Mouse (Mus musculus): ENCODE measurements around the gene Runx3. TPM values are rescaled to one million over a fixed set of nuclear protein-coding genes. Genes with fewer than 3 reads are reported as not detected.

The Runx3 gene
- polyA plus RNA-seq, 1 experiment, result not detected

DNA sequence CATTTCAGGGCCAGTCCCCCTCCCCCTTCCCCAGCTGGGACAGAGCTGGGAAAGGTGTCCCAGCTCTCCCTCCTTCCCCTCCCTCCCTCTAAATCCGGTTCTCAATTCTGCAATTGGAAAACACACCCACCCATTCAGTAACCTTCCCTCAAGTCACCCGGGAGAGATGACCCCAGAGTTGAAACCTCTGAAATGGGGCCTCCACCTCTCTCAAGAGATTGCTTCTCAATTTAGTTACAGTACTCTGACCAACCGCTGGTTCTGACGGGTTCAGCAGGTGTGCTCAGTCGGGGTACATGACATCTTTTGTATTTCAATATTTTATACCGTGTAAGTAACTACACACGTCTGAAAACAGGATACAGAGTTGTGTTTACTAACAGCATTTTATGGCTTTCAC lies 28.2 kb downstream of the Runx3 start:
- DNase-seq (ENCODE audit: extremely low spot score in 1 of 2, low spot score in 1 of 2), result no peak

DNA sequence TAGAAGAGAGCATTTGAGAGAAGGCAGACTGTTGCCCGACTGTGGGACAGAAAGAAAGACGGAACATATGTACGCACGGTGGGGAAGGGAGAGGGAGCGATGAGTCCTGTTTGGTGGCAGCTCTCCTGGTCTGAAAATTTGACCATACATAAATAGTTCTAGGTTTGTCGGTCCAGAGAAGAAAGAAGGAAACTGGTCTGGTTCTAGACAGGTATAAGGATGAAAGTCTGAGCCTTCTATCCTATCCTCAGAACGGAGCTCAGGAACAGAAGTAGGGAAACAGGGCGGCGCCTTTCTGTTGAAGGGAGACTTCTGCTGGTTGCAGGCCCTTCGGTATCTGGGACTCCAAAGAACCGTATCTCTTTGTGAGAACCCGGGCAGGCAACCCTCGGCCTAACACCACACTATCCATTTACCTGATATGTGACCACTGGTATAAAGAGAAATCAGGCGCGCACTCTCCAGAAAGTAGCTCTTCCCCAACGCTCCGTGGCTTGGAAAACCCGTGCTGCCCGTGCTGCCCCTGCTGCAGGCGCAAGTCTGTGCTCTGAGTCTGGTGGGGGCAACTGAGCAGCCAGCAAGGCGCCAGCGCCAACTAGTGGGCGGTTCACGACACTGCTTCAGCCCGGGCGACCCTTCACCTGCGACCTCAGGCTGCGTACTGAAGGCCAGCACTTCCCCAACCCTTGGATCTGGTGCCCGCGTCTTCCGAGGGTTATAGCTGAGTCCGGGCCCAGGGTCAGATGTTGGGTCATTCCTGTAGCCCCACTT lies 29.8 kb downstream of the Runx3 start:
- peak; percentile 5 to 47 for DNase-seq (ENCODE audit: extremely low spot score in 1 of 2, low spot score in 1 of 2)

- DNase-seq (ENCODE audit: extremely low spot score in 1 of 2, low spot score in 1 of 2), result no peak
Observed at GRCm38 (mm10) chr4:135151111-135151987, 30.9 kb downstream of the Runx3 start.

DNA sequence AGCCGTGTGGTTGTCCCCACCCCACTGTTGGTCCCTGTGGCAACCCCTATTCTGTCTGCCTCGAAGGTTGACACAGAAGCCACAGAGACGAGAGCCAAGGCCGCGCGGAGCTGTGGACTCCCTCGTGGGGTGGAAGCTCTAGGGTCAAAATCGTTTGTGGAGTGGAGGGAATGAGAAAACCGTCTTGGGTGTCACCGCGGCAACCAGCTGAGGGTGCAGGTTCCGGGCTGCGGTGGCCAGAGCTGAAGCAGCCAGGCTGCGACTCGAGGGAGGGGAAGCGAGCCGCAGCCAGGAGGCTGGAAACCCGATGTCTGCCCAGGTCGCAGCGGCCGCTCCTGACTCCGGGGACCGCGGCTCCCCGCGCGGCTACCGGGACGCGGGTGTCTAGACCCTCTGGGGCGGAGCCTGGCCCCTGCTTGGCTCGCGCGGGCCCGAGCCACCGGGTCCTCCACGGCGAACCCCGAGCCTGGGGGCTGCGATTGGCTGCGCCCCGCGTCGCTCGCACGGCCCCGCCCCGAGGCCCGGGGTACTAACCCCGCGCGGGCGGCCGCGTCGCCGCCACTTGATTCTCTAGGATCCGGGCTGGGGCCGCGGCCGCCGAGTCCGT lies 31.6 kb downstream of the Runx3 start:
- DNase-seq (ENCODE audit: extremely low spot score in 1 of 2, low spot score in 1 of 2), result no peak

GRCm38 (mm10) chr4:135152834-135153259 lies 32.4 kb downstream of the Runx3 start:
- no peak for DNase-seq (ENCODE audit: extremely low spot score in 1 of 2, low spot score in 1 of 2)

GRCm38 (mm10) chr4:135153260-135154088 lies 33.0 kb downstream of the Runx3 start:
- DNase-seq (ENCODE audit: extremely low spot score in 1 of 2, low spot score in 1 of 2), result no peak

GRCm38 (mm10) chr4:135154089-135154949 lies 33.9 kb downstream of the Runx3 start:
- no peak for DNase-seq (ENCODE audit: extremely low spot score in 1 of 2, low spot score in 1 of 2)

DNA sequence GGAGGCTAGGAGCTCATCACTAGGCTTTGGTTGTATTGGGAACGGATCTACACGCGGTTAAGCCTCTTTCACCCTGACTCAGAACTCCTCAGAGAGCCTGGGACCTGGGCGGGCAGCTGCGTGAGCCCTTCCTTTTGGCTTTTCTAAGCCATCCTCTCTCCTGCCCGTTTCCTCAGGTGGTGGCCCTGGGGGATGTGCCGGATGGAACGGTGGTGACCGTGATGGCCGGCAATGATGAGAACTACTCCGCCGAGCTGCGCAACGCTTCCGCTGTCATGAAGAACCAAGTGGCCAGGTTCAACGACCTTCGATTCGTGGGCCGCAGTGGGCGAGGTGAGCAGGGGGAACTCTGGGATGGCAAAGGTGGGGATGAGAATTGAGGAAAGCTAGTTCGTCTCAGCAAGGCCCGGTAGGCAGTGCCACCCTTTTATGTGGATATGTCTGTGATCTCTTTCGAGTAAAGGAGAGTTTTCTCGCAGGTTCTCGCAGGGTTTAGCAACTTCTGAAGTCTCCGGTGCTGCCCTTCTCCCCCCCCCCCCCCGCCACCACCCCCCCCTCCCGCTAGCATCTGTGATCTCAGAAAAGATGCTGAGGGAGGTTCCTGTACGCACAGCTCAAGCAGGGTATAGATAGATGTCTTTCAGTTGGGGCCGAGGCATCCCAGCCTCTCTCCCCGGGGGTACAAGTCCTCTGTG lies 34.8 kb downstream of the Runx3 start:
- no peak for DNase-seq (ENCODE audit: extremely low spot score in 1 of 2, low spot score in 1 of 2)

- no peak for DNase-seq (ENCODE audit: extremely low spot score in 1 of 2, low spot score in 1 of 2)
Observed at GRCm38 (mm10) chr4:135155805-135156469, 35.5 kb downstream of the Runx3 start.

GRCm38 (mm10) chr4:135156531-135156930 lies 36.1 kb downstream of the Runx3 start:
- DNase-seq (ENCODE audit: extremely low spot score in 1 of 2, low spot score in 1 of 2), result no peak

DNA sequence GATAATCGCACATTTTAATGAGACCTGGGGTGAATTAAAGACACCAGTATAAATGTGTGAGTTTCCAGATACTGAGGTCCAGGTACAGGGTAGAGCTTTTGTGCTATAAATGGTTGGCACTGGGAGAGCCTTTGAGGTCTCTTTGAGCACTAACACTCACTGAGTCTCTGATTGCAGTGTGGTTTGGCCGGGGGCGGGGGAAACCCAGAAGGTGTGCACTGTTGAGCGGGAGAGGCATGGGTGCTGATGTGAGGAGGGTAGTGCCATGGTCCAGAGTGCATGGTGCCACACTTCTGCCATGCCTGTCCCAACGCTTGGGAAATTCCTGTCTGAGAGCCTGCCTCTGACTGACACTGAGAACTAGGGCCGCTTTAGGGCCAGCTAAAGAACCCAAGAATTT lies 36.9 kb downstream of the Runx3 start:
- DNase-seq (ENCODE audit: extremely low spot score in 1 of 2, low spot score in 1 of 2), result no peak

DNA sequence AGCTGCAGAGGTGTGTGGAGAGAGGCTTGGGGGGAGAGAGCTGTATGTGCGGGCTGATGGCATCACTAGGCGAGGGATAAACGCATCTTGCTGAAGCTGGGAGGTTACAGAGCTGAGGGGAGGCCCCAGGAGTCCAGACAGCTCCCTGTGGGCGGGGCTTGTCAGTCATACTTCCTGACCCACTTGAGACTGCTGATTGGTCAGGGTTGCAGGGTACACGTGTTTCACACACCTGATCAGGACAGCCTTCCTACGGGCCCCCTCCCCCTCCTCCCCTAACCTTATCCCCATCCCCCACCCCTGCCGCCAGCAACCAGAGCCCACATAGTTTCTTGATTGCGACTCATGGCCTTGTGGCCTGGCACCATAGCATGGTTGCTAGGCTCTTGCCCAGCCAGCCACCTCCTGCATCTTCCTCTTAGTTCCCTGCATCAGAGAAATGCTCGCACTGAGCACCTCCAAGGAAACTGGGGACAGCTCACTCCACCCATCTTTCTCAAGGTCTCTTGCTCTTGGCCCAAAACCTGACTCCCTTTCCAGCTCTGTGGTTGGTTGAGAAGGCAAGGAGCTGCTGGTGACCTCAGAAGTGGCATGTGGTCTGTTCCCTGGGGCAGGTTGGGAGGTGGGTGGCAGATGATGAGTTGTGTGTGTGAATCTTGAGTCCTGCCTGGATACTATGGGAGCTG lies 38.4 kb downstream of the Runx3 start:
- DNase-seq (ENCODE audit: extremely low spot score in 1 of 2, low spot score in 1 of 2), result no peak

DNA sequence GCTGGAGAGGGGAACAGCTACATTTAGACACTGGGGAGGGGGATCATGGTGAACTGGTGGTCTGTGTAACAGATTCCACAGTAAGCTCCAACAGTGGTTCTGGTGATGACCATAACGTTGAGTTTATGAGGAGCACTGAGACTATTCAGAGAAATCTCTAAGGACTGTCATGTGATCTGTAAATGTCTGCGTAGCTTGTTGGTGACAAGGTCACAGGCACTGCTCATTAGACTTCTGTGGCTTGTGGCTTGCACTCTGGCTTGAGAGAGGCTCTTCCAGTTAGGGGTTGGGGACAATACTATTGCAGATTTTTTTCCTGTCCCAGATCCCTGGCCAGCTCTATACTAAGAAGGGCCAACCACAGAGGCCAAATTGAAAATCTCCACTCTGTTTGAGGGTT lies 39.2 kb downstream of the Runx3 start:
- DNase-seq (ENCODE audit: extremely low spot score in 1 of 2, low spot score in 1 of 2), result no peak

DNA sequence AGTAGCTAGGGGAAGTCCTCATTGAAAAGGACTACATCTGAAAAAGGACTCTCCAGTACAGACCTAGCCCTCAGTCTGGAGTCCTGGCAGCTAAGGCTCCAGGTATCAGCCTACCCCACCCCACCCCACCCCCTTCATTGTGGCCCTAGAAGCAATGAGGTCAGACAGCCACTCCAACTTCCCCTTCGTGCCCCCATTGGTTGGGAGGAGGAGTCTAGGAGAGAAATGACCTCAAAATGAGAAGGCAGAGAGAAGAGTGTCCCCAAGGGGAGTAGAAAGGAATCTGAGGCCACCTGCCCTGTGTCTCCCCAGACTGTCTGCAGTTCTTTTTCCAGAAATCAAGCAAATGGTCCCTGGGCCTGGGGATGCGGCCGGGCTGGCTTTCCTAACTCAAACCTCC lies 39.7 kb downstream of the Runx3 start:
- DNase-seq (ENCODE audit: extremely low spot score in 1 of 2, low spot score in 1 of 2), result no peak

DNA sequence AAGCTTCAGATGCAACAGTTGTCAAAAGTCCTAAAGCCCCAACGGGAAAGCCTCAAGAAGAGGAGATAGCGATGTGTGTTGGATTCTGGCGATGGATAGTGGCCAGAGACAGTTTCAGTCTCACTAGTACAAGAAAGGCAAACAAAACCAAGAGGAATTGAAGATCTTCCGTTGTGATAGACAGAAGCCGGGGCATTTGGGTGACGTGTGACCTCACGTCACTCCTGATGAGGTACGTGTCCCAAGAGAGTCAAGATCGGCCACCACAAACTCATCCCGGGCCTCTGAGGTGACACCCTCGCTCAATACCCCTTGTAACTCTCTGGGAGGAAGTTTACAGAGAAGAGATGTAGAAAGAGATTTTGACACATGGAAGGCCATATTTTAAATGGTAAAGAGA lies 41.0 kb downstream of the Runx3 start:
- no peak for DNase-seq (ENCODE audit: extremely low spot score in 1 of 2, low spot score in 1 of 2)

GRCm38 (mm10) chr4:135165761-135166160 lies 45.3 kb downstream of the Runx3 start:
- DNase-seq (ENCODE audit: extremely low spot score in 1 of 2, low spot score in 1 of 2), result no peak

GRCm38 (mm10) chr4:135166413-135167225 lies 46.2 kb downstream of the Runx3 start:
- no peak for DNase-seq (ENCODE audit: extremely low spot score in 1 of 2, low spot score in 1 of 2)

Data from frontal cortex, adult 2 months (tissue).